Mouse (Mus musculus): ENCODE data around the gene Ppp1ca.

Ppp1ca gene

DNA sequence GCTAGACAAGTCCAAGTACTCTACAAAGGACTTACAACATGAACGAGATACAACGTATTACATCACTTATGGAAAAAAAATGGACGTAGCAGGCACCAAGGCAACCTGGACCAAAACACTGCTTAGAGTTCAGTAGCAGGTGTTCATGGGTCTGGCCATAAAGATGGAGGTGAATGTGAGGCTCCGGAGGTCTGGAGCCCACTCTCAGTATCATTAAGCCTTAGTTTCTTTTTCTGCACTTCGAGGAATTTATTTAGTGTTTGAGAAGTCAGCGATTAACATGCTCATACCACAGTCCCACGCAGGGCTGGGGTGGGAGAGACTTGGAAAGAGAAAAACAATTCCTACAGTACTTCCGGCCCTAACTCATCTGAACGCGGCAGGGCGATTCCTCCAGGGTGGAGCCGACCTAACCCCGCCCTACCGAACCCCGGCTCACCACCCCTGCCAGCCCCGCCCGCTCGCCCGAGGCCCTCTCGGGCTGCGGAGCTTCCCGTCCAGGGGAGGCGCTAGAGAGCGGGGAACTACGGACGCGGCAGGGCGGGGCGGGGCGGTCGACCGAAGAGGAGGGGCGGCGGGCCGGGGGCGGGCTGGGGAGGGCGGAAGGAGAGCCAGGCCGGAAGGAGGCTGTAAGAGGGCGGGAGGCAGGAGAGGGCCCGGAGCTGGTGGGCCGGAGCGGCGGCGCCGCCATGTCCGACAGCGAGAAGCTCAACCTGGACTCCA, at the start of gene Ppp1ca:
TSS of gene Ppp1ca (plus strand) at position 538 of the 723 bp plus-strand sequence.
- peak; percentile 59 for DNase-seq (ENCODE audit: extremely low read depth, low read depth, low spot score)

DNA sequence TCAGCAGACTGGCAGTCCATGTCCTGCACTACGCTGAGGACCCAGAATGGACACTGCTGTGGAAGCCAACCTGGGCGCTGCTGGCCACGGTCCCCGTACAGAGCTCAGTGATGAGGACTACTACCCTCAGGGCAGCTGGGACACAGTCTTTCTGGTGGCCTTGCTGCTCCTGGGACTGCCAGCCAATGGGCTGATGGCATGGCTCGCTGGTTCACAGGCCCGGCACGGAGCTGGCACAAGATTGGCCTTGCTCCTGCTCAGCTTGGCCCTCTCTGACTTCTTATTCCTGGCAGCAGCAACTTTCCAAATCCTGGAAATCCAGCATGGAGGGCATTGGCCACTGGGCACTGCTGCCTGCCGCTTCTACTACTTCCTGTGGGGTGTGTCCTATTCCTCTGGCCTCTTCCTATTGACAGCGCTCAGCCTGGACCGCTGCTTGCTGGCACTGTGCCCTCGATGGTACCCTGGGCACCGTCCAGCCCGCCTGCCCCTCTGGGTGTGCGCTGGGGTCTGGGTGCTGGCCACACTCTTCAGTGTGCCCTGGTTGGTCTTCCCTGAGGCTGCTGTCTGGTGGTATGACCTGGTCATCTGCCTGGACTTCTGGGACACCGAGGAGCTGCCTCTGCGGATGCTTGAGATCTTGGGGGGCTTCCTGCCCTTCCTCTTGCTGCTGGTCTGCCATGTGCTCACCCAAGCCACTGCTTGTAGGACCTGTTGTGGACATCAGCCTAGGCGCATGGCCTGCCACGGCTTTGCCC, 49.3 kb upstream of the Ppp1ca start:
- DNase-seq (ENCODE audit: extremely low read depth, low read depth, low spot score) = no peak

DNA sequence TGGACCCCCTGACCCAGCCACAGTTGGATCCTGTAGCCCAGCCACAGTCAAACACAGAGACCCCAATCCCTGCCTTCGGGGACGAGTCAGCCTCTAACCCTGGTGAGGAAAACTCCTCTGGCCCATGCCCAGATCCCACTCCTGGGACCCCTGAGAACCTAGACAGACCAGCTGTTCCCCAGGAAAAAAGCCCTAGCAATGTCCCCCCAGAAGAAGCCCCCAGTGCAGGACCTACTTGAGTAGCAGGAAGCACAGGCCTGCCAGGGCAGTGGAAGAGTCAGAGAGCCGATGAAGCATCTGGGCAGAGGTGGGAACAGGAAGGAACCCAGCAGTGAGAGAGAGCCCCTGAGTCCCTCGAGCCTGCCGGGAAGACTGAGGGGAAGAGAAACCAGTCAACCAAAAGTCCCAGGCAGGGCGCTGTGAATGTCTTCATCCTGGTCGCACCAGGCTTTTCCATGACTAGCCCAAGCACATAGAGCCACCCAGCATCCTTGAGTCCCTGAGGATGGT, 48.1 kb upstream of the Ppp1ca start, which contains the start of gene Cabp4:
TSS of gene Cabp4 (minus strand) at position 275 of the 510 bp plus-strand sequence.
- DNase-seq (ENCODE audit: extremely low read depth, low read depth, low spot score) = no peak

DNA sequence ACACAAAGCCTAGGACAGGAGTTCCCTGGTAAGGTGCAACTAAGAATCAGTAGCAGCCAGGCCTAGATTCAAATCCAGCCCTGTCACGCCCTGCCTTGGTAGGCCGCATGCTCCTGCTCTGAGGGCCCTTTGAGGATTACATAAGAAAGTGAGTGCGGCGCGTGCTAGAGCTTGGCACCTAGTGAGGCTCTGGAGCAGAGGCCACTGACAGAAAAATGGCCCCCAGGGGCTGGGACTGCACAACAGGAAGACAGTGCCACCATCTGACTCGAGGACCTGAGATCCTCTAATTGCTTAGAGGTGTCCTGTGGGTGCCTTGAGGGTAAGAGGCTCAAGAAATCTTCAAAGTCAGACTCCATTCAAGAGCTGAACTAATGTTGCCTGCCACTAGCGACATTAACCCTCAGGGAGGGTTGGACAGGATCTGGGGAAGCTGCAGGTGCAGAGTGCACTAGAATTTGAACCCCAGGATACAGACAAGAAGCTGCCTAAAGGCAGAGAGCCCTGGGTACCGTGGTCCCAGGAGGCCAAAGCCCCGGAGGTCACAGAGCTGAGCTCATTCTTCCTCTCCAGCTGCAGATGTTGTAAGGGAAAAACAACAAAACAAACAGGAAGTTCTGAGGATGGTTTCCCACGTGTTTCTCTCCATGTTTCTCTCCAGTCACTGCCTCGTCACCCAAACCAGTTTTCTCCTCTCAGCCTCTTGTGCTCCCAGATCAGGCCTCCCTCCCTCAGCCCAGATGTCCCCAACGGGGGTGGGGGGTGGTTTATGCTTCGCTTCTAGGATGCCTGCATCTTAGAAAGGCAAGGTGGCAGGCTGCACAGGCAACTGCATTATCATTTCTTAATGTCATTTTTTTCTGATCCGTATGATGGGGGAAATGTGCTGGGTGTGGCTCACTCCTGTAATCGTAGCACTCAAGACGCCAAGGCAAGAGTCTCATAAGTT, 47.0 kb upstream of the Ppp1ca start:
- DNase-seq (ENCODE audit: extremely low read depth, low read depth, low spot score) = no peak

DNA sequence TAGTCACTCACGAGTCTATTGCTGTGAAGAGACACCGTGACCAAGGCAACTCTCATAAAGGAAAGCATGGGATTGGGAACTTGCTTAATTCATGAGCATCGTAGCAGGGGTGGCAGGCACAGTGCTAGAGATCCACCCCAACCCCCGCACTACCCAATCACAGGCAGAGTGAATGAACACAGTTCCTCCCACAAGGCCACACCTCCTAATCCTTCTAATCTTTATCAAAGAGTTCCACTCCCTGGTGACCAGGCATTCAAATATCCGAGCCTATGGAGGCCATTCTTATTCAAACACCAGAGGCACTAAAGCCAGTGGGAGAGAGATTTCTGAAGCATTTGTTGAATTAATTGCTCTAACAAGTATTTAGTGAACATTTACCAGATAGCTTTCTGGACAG, 45.9 kb upstream of the Ppp1ca start:
- DNase-seq (ENCODE audit: extremely low read depth, low read depth, low spot score) = no peak

DNA sequence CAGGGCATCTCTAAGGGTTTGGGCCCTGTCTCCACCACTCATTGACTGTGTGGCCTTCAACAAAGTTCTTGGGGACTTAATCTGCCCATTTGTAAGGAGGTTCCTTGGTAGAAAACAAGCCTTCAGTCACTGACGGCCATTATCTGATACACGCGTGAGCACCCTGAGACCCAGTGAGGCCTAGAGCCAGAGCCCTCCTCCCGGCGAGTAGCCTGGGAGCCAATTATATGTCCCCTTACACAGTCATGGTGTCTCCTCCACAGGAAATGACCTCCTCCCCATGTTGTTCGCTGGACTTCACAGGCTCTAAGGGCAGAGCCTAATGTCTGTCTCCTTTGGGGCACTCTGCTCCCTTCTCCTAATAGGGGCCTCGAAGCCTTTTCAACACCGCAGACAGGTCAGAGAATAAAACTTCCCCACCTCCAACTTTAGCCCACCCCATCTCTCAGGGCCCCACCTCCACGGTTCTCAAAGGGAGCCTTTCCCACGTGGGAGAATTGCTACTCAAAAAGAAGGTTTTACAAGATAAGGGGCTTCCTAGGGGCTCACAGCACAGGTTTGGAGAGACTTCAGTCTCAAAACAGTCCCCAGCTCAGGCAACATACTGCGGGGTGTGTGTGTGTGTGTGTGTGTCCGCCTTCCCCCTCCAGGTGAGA, 45.4 kb upstream of the Ppp1ca start:
- no peak for DNase-seq (ENCODE audit: extremely low read depth, low read depth, low spot score)

DNA sequence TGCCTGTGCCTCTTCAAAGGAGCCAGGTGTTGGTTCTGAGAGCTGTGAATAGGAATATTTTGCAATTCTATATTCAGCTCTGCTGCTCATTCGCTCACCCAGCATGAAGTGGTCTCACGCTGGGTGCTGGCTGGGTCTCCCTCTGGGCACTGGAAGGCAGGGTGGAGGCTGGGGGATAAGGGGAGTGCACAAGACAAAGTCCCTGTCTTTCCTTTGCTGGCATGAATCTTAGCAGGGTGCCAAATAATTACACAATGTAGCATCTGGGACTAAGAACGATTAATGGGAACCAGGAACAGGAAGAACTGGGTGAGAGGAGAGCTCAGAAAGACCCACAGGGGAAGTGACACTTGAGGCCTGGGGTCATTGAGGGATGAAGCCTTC, 44.9 kb upstream of the Ppp1ca start:
- peak; percentile 69 for DNase-seq (ENCODE audit: extremely low read depth, low read depth, low spot score)

DNA sequence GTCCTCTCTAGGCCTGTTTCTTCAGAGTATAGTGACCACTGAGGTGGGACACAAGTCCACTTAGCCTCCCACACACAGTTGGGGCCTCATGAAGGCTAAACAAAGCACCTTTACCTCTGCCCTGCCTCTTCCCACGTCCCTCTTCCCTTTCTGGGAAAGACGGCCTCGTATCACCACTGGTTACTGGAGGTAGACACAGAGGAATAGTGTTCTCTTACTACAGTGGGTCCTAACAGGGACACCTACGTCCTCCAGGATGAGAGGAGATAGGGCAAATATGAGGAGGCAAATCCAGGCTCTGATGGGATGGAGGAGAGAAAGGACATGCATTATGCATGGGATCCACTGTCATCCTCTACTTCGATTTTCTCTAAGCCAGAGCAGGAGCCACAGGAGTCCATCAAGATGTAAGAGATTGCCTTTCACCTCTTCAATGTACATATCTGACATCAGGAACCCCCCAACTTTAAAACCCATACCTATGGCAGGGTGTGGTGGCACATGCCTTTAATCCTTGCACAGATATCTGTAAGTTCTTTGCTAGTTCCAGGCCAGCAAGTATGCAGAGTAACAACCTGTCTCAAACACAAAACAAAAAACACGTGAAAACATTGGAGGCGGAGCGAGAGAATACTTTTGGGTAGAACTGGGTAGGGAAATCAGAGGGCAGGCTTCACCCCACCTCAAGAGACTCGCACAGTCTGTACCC, 43.9 kb upstream of the Ppp1ca start:
- no peak for DNase-seq (ENCODE audit: extremely low read depth, low read depth, low spot score)

DNA sequence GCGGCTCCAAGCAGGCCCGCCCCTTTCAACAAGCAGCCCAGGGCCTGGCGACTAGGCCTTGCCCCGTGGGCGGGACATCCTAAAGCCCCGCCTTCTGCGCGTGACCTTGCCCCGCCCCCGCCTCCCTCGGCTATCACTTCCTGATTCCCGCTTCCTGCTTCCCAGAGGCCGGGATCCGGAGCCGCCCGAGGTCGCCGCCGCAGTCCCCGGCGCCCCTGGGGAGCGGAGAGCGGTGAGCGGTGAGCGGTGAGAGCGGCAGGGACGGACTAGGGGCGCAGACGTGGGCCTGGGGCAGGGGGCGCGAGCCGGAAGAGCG, 43.4 kb upstream of the Ppp1ca start, which contains the start of gene Coro1b:
TSS of gene Coro1b (plus strand) at position 129 of the 316 bp plus-strand sequence.
- DNase-seq (ENCODE audit: extremely low read depth, low read depth, low spot score) = no peak

DNA sequence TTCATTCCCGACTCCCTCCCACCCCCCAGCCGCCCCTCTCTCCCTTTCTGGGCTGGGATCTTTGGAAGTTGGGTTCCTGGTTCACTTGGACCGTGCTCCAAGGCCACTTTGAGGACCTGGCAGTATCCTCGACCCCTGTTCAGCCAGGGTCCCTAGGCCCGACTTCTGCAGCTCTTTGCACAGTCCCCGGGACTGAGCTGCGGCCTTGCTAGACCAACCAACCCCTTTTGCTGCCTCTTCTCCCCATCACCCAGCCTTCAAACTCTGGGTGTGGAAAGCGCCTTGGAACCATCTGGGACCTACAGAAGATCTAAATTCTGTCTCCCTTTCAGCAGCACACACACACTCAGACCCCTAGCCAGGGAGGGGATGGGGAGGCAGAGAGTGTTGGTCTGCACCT, 43.0 kb upstream of the Ppp1ca start:
- DNase-seq (ENCODE audit: extremely low read depth, low read depth, low spot score) = no peak

DNA sequence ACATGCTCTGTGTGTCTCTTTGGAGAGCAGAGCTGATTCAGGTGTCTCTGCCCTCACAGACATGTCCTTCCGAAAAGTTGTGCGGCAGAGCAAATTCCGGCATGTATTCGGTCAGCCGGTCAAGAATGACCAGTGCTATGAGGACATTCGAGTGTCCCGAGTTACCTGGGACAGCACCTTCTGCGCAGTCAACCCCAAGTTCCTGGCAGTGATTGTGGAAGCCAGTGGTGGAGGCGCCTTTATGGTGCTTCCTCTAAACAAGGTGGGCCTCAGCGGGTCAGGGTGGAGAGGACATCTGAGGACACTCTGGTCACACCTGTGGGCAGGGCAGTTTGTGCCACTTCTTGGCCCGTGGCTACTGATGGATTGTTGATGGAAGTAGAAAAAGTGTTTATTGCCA, 42.6 kb upstream of the Ppp1ca start:
- DNase-seq (ENCODE audit: extremely low read depth, low read depth, low spot score) = no peak

DNA sequence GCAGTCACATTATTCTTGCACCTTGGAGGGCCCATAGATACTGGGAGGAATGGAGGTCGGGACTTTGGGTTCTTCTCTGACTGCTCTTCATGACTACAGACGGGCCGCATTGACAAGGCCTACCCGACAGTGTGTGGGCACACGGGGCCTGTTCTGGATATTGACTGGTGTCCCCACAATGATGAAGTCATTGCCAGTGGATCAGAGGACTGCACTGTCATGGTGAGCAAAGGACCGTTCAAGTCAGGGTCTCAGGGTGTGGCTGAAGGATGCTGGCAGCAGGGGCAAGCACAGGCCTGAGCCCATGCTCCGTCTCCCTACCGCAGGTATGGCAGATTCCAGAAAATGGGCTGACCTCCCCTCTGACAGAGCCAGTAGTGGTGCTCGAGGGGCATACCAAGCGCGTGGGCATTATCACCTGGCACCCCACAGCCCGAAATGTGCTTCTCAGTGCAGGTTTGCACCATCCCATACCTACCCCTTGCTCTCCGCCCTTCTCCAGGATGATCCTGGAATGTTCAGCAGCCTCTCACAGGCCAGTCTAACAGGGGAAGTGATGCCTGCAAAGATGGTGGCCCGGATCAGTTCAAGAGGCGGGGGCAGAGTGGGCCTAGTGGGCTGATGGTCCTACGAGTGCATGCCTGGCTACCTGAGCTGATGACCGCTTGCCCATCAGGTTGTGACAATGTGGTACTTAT, 42.0 kb upstream of the Ppp1ca start:
- DNase-seq (ENCODE audit: extremely low read depth, low read depth, low spot score) = no peak

DNA sequence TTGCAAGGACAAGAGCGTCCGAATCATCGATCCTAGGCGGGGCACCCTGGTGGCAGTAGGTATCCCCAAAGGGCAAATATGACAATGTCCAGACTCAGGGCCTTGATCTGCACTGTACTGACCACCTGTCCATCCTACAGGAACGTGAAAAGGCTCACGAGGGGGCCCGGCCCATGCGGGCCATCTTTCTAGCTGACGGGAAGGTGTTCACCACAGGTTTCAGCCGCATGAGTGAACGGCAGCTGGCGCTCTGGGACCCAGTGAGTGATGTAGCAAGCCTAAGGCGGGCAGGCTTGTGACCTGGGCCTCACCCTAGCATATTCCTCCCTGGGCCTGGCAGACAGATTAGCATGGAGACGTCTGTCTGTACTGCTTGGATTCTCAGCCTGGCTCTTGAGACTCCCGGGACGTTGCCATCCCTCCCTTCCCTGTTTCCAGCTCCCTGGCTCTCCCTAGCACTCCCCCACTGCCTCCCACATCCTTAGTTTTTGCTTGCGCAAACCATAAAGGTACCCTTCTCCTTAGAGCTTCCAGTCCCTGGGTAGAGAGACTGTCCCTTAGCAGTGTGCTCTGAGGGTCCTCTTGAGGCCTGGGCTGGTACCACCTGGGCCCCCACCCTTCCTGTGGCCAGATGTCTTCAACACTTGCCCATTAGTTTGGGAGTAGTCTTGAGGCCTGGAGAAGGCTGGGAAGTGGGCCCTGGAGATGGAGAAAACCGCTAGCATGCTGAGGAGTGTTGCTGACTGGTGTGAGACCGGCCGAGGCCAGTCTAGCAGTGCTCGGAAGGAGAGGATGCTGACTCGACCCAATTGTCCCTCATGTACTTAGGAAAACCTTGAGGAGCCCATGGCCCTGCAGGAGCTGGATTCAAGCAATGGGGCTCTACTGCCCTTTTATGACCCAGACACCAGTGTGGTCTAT, 41.0 kb upstream of the Ppp1ca start:
- no peak for DNase-seq (ENCODE audit: extremely low read depth, low read depth, low spot score)

DNA sequence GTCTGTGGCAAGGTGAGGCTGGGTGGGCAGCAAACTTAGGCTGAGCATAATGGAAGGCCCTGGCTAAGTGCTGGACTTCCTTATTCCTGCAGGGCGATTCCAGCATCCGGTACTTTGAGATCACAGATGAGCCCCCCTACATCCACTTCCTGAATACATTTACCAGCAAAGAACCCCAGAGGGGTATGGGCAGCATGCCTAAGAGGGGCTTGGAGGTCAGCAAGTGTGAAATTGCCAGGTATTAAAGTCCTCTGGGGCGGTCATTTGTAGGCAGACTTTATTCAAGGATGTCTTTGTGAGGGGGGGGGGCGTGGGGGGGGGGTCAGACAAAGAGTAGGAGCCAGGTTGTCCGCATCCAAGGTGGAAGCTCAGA, 40.4 kb upstream of the Ppp1ca start:
- no peak for DNase-seq (ENCODE audit: extremely low read depth, low read depth, low spot score)

DNA sequence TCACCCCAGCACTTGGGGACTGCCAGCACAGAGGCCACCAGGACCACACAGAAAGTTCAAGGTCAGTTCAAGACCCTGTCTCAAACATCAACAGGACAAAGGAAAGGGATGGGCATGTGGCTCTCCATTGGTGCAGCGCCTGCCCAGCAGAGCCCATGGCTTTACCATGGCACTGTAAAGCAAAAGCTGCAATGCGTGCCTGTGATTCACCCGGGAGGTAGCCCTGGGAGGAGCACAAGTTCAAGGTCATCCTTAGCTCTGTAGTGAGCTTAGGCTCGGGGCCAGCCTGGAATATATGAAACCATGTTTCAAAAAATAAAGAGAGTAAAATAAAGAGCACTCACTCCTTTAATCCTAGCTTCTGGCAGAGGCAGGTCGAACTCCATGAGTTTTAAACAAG, 40.0 kb upstream of the Ppp1ca start:
- DNase-seq (ENCODE audit: extremely low read depth, low read depth, low spot score) = no peak

DNA sequence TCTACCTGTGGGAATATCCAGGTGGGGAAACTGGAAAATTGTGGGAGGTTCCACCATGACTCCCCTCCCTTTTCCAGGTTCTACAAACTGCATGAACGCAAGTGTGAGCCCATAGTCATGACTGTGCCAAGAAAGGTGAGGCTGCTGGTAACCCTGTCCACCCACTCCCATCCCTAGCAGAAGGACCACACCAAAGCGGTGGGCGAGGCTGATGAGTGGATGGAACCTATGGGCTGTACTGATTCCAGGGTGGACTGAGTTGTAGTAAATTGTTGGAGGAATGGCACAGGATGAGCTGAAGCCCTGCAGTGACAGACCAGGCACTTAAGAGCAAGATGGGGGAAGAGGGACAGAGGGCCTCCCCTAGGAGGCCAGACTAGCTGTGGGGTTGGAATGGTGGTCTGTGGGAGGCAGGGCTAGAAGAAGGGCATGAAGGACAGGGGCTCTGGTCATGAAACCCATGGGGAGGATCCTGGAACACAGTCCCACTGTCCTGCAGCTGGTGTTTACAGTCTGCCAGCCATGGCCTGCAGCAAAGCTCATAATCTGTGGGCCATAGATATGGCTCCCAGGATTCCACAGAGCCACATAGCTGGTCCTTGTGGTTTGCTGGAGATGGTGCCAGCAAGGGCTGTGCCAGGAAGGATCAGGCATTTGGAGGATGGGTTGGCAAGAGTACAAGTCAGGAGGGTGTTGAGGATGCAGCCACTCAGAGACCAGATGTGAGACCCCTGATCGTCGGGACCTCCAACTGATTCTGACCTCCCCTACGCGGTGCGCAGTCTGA, 39.2 kb upstream of the Ppp1ca start:
- no peak for DNase-seq (ENCODE audit: extremely low read depth, low read depth, low spot score)

DNA sequence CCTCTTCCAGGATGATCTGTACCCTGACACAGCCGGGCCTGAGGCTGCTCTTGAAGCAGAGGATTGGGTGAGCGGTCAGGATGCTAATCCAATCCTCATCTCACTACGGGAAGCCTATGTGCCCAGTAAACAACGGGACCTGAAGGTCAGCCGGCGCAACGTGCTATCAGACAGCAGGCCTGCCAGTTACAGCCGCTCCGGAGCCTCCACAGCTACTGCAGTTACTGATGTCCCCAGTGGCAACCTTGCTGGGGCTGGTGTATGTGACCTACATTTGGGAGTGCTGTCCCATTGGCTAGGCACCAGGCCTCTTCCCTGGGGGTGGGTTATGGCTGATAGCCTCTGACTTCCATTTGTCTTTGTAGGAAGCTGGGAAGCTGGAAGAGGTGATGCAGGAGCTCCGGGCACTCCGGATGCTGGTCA, 38.6 kb upstream of the Ppp1ca start, which contains the start of gene Ptprcap:
TSS of gene Ptprcap (plus strand) at position 373 of the 423 bp plus-strand sequence.
- no peak for DNase-seq (ENCODE audit: extremely low read depth, low read depth, low spot score)
